Mouse (Mus musculus): ENCODE results near the gene Pnpo. TPM values are rescaled to one million over a fixed set of nuclear protein-coding genes. Genes with fewer than 3 reads are reported as not detected.

Gene Pnpo
- polyA plus RNA-seq (2017; shearing (Covaris generic)): 10 to 100 TPM; 36.8 to 52.3 TPM

GRCm38 (mm10) chr11:96943746-96944304 lies at the start of gene Pnpo:
Gene Pnpo (minus strand): TSS chr11:96943986.

DNA sequence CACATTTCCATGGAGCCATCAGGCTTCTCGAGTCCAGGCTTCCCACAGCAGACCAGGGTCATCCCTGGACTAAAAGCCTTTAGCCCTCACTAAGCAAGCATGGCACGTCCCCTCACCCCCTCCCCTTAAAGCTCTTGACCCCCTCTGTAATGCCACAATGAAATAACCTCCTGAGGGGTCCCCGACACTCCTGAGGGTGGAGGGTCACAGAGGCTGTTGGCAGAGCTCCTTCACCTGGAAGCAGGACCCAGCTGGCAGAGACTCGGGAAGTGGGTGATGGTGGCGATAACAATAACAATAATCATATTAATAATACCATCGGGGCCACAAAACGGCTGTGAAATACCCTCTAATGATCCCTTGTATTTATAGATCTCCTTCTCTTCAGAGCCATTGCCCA lies 39.1 kb upstream of the Pnpo start, which contains the start of gene Sp2:
Gene Sp2, minus strand, starts transcription at position 101 of the 400 bp plus-strand sequence.

GRCm38 (mm10) chr11:96928088-96928487 lies 15.7 kb downstream of the Pnpo start, which contains the start of gene Prr15l:
Gene Prr15l (plus strand): TSS chr11:96928104.

DNA sequence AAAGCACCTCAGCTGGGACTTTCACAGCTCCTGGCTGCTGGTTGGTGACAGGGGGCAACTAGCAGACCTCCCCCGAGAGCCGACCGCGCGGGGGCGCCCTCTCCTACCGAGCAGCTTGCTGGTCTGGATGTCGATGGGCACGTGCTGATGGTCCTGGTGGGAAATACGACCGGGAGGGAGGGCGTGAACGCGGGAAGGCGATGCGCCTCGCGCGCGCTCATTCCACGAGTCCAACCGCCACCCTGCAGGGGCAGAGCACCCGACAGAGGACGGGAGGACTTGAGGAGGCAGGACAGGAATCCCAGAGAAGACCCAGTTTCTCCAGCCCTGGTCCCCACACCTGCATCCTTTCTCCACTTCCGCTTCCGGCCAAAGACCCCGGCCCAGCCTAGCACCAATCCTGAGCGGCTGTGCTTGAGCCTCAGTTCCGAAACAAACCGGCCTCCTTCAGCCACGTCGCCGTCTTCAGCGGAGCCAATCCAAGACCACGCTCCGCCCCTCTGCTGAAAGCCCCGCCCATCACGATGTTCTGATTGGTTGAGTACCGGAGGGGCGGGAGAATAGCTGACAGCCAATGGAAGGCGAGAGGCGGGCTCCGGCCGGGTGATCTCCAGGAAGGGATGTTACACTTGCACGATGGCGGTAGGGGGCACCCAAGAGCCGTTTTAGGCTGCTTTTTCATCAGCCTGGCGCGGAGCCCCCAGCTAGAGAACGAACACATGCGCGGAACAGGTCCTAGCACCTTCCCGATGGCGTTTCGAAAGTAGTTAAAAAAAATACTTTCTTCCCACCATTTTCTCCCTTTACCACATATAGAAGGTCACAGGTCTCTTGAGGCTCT lies 27.5 kb downstream of the Pnpo start, which contains the start of gene Cdk5rap3:
Gene Cdk5rap3, minus strand, starts transcription at position 453 of the 841 bp plus-strand sequence.

Other genes starting within 250 kb of the Pnpo start
- gene Snx11, start 166.4 kb downstream of the Pnpo start, polyA plus RNA-seq (2017; shearing (Covaris generic)): 10 to 100 TPM; 19.7 to 22.1 TPM
- gene Cbx1, start 154.9 kb downstream of the Pnpo start, polyA plus RNA-seq (2017; shearing (Covaris generic)): 10 to 100 TPM; 38.7 to 49.2 TPM
- 10 to 100 TPM; 27.7 to 43.2 TPM for gene Nfe2l1, start 114.0 kb downstream of the Pnpo start, polyA plus RNA-seq (2017; shearing (Covaris generic))
- under 1 TPM; 0.29 to 0.31 TPM for gene Copz2, start 94.1 kb downstream of the Pnpo start, polyA plus RNA-seq (2017; shearing (Covaris generic))
- gene Cdk5rap3, start 27.5 kb downstream of the Pnpo start, polyA plus RNA-seq (2017; shearing (Covaris generic)): 100 to 1,000 TPM in 1 of 2 experiments, 10 to 100 TPM in 1; 65.7 to 112 TPM
- under 1 TPM in 1 of 2 experiments, not detected in 1; 0.49 TPM for gene Prr15l, start 15.9 kb downstream of the Pnpo start, polyA plus RNA-seq (2017; shearing (Covaris generic))
- 10 to 100 TPM; 49.0 to 58.2 TPM for gene Sp2, start 39.0 kb upstream of the Pnpo start, polyA plus RNA-seq (2017; shearing (Covaris generic))
- gene Sp6, start 69.4 kb upstream of the Pnpo start, polyA plus RNA-seq (2017; shearing (Covaris generic)): 1 to 10 TPM; 5.6 to 8.8 TPM
- 10 to 100 TPM in 1 of 2 experiments, 1 to 10 TPM in 1; 10.0 to 14.0 TPM for gene Scrn2, start 86.0 kb upstream of the Pnpo start, polyA plus RNA-seq (2017; shearing (Covaris generic))
- under 1 TPM in 1 of 2 experiments, not detected in 1; 0.17 TPM for gene Lrrc46, start 97.4 kb upstream of the Pnpo start, polyA plus RNA-seq (2017; shearing (Covaris generic))
- 10 to 100 TPM; 74.7 to 77.3 TPM for gene Mrpl10, start 97.6 kb upstream of the Pnpo start, polyA plus RNA-seq (2017; shearing (Covaris generic))
- 10 to 100 TPM; 30.9 to 31.1 TPM for gene Osbpl7, start 106.6 kb upstream of the Pnpo start, polyA plus RNA-seq (2017; shearing (Covaris generic))
- gene Tbx21, start 171.3 kb upstream of the Pnpo start, polyA plus RNA-seq (2017; shearing (Covaris generic)): 10 to 100 TPM; 14.4 to 46.9 TPM
- under 1 TPM; 0.34 to 0.72 TPM for gene Tbkbp1, start 207.5 kb upstream of the Pnpo start, polyA plus RNA-seq (2017; shearing (Covaris generic))
- 10 to 100 TPM; 30.6 to 31.8 TPM for gene Kpnb1, start 243.9 kb upstream of the Pnpo start, polyA plus RNA-seq (2017; shearing (Covaris generic))

Data from activated CD4-positive, CD25-positive, alpha-beta regulatory T cell (primary cell).